Mouse (Mus musculus) kidney, postnatal 4 days (tissue): ENCODE data around the gene Selenof.
"Not testable (repeated sequence)": the region's sequence is repeated elsewhere in the genome, so short reads cannot be mapped to it uniquely, and the experiment has no call there.

Experiments
- DNase-seq, 2 experiments: peaks; one replicate each; pipeline ENCODE4 v3.0.0; 2021; ENCODE audit warnings: mixed read lengths in 2 of 2

Selenof gene

DNA sequence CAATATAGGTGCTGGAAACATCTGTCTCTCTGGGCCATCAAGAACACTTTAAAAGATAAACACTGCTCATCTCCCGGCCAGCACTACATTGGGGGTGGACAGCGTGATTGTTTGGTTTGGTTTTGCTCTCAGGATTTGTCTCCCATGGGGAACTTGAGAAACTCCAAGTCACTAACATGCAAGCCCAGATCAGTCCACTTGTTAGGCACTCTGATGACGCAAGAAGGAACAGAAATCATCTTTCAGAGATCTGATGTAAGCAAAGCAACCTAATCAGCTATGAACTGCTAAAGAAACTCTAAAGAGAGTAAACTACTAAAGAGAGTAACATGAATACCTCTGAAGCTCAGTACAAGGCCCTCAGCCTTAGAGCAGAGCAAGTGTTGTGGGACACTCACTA is 33.5 kb downstream of the Selenof start:
- DNase-seq, result no peak

DNA sequence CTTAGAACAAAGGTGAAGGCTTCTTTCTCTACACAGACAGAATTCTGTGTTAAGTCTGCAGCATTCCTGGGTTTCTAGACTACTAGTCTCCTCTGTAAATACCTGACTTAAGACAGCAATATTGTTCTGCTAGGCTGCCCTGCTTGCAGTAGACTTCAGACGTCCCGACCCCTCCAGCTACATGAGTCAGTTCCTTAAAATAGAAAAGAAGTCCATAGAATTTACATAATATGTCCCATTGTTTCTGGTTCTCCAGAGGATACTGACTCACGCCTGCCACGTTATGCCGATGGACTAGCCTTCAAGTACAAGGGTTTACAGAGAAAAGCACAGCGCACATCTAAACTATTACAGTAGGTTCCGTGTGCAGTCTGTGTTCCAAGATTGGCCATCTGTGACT is 34.1 kb downstream of the Selenof start:
- DNase-seq, result peak in 1 of 2 experiments; percentile 11

DNA sequence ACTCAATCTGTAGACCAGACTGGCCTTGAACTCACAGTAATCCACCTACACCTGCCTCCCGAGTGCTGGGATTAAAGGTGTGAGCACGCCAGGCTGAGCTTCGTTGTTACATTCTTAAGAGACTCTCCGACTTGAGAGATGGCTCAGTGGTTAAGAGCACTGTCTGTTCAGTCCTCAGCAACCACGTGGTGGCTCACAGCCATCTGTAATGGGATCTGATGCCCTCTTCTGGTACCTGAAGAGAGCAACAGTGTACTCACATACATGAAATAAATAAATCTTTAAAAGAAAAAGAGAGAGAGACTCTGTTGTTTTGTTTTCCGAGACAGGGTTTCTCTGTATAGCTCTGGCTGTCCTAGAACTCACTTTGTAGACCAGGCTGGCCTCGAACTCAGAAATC is 35.7 kb downstream of the Selenof start:
- DNase-seq, result not testable (repeated sequence)

DNA sequence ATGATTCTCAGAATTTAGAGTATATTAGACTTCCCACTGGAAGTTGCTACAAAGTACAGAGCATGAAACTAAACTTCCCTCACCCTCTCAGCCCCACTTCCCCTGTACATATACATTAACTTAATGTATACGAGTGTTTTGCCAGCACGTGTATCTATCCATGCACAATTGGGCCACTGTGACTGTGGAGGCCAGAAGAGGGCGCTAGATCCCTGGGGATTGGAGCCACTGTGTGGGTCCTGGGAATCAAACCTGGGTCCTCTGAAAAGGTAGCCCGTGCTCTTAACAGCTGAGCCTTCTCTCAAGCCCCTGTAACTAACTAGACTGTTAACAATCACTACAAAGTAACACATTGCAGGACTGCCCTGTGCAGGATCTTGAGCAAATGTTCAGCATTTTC is 36.3 kb downstream of the Selenof start:
- peak in 1 of 2 experiments; percentile 19 for DNase-seq

DNA sequence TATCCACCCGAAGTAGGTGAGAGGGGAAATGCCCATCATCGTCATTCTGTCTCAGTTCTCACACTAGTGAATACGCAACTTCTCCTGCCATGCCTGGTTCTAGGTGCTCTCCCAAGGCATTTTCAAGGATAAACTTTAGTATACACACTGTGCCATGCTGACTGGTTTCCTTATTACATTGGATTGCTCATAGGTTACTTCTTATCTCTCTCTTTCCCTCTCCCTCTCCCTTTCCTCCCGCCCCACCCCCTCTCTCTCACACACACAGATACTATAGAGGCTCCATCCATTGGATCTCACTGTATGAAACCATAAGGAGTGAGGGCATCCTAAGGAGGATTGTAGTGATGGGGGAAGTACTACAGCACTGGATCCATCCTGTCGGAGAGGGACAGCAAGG is 38.0 kb downstream of the Selenof start:
- DNase-seq, result no peak

DNA sequence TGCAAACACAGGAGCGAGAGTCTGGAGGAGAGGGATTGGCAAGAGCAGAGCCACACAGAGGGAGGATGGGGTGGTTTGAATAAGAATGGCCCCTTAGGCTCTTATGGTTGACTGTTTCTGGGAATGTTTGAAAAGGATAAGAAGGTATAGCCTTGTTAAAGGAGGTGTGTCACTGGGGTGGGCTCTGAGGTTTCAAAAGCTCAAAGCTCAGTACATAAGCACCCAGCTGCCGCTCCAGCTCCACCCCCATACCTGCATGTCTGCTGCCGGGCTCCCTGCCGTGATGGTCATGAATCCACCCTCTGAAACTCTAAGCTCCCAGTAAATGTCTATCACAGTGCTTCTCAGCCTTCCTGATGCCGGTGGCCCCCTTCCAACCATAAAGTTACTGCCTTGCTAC is 40.7 kb downstream of the Selenof start:
- DNase-seq, result no peak

DNA sequence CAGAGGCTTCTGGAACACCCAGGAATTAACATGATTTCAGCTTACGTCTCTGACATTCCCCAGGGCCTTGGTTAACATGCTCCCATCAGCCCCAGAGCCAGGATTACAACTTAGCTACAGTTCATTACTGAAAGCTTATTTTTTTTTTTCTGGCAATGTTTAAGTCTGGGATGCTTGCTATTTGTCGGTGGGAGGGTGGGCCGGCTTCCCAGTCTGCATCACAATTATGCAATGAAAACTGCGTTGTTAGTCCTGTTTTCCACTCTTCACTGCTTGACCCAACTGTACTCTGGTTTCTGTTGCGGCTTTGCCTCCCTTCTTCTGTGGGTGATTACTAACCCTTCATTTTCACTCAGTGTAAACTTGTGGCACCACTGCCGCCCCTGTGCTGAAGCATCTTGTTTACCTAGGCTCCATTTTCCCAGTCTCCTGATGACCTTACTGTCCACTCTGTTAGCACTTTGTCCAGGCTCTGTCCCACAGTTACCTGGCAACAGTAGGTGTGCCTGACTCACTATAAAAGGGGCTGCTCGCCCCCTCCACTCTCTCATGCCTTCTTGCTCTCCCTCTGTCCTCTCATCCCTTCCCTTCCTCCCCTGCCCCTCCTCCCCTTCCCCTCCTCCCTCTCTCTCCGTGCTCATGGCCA is 41.6 kb downstream of the Selenof start:
- peak; percentile 45 to 62 for DNase-seq

DNA sequence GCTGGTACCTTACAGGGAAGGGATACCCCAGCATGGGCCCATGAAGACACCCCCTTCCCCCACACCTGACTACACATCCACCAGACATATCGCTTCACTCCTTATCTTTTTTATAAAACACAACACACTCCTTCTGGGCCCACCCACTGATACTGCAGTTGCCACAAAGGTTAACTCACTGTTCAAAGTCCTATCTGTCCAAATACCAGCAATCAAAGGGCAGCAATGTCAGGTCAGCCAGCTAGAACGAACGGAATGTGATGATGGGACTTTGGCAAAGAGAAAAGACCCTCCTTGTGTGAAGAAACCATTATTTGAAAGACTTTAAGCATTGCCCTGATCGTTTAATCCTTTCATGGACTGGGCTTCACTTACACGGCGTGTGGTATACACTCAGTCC is 42.3 kb downstream of the Selenof start:
- no peak for DNase-seq

DNA sequence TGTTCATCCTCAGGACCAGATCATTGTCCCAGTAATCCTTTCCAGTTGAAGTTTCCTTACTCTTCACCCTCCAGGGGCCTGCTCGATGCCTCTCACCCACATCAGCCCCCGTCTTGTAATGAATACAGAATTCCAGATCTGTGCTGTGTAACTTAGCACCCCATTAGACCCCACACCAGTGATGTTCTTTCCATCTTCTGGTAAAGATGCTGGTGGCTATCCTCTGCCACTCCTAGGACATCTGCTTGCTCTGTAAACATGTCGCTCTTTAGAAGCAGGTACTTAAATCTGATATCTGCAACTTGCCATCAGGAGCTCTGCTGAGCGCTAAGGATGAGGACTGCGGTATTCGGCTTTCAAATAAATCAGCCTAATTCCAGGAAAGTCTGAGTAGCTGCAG is 44.2 kb downstream of the Selenof start:
- no peak for DNase-seq

DNA sequence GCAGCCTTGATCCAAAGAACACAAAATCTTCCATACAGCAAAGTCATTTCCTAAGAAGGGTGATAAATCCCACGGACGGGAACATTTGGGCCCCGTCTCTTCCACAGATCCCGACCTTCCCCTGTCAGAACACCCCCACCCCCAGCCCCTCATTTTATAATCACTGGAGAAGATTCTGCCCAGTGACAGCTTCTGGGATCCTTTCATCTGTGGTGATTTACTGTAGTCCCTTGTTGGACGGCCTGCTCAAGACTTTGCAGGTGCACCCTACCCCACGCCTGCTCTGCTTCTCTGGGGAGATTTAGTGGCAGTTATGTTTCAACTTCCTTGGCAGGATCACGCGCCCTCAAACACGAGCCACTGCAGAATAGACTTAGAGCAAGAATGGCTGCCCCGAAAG is 44.6 kb downstream of the Selenof start:
- peak; percentile 34 to 54 for DNase-seq

DNA sequence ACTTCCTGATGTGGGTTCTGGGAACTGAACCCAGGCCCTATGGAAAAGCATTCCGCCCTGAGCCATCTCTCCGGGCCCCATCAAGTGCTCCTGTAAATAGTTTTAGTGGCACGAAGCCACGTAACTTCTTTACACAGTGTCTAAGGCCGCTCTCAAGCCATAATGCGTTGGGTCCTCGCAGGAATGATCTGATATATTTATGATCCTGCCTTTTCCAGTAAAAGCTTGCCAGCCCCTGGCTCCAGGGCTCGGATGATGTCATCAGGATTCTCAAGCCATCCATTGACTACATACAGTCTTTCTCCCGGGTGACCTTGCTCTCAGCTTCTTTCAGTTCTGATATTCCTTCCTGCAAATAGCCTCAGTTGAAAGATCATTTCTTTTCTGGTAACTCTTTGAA is 45.4 kb downstream of the Selenof start:
- peak in 1 of 2 experiments; percentile 22 for DNase-seq

DNA sequence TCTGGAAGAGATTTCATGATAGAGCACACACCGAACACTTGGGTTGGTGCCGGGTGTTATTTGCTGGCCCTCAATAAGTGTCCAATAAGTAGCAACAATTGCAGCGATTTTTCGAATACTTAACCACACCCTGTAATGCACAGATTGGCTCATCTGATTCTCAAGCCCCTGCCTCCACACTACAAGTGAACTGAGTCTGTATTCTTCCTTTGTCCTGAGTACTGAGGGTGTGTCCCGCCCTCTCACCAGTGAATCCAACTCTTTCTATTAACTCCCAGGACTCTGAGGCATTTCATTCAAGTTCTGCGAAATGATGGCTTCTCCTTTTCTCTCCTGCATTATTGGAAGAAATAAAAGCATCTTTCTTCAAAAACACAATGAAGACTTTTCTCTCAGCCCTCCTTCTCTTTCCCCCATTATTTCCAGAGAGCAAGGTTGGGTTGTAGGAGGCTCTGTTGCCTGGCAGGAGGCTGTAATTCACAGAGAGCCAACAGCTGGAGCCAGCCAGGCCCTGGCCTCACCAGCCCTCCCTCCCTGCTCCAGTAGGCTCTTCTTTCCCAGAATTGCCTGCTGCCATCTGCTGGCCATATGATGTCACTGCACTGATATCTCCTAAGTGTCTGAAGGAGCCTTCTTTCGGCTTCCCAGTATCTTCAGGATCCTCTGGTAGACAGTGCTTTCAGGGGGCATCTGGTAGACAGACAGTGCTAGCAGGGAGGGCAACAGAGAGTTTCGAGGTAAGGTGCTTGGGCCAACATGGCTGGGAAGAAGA is 46.7 kb downstream of the Selenof start:
- DNase-seq, result peak; percentile 90 to 91

DNA sequence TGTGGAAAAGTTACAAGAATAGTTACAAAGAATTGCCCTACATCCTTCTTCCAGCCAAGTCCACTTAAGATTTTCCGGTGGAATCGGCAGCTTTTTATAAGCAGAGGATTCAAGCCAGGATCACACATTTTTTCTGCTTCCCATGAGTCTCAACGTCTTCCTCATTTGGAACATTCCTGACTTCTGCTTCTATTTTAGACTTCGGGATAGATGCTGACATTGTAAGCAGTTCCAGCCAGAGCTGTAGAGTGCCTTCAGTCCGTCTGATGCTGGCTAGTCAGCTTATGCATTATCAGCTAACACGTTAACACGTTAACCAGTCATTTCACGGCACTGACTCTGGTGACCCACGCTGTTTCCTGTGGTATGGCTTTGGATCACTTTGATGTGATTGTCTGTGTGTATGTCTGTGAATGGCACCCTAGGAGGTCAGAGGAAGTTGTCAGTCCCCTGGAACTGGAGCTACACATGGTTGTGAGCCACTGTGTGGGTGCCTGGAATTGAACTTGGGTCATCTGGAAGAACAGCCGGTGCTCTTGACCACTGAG is 47.6 kb downstream of the Selenof start:
- no peak for DNase-seq

DNA sequence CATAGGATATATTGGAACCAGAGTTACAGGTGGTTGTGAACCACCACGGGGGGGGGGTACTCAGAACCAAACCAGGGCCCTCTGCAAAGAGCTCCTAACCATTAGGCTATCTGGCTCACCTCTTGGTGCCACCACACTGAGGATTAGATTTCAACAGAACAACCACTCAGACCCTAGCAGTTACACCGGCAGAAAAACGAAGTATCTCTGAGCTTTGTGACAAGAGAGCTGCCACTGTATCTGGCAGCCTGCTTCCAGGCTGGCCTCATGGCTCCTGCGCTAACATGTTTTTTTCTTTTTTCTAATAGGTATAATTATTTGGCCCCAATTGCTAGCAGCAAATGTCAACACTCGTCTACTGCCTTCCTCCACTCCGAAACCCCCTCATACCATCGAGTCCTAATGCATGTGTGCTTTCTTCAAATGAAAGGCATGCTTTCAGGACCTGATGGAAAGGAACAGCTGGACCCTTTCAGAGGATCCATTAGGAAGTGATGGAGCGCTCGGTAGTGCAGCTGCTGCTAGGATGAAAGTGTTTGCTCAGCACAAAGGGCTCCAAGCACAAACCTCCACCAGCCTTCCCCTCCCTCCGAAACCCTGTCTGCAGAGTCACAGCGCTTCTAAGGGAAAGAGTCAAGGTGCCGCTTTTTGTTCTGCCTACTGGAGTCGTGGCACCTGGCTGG is 53.0 kb downstream of the Selenof start:
- peak in 1 of 2 experiments; percentile 47 for DNase-seq

DNA sequence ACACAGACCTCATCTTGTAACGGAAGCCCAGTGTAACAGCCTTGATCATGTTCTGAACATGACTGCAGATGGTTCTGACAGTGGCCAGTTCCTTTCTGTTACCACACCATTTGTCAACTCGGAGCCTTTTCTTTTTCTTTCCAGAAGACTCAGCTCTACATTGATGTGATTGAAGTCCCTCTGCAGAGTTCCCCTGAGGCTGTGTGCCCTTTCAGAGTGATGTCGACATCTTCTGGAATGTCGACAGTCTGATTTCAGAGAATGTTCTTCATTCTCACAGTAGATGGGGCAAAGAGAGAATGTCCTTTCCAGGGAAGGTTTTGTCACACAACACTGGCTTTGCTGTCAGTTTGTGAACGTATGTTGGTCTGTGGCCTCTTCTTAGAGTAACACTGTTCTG is 55.6 kb downstream of the Selenof start:
- no peak for DNase-seq

DNA sequence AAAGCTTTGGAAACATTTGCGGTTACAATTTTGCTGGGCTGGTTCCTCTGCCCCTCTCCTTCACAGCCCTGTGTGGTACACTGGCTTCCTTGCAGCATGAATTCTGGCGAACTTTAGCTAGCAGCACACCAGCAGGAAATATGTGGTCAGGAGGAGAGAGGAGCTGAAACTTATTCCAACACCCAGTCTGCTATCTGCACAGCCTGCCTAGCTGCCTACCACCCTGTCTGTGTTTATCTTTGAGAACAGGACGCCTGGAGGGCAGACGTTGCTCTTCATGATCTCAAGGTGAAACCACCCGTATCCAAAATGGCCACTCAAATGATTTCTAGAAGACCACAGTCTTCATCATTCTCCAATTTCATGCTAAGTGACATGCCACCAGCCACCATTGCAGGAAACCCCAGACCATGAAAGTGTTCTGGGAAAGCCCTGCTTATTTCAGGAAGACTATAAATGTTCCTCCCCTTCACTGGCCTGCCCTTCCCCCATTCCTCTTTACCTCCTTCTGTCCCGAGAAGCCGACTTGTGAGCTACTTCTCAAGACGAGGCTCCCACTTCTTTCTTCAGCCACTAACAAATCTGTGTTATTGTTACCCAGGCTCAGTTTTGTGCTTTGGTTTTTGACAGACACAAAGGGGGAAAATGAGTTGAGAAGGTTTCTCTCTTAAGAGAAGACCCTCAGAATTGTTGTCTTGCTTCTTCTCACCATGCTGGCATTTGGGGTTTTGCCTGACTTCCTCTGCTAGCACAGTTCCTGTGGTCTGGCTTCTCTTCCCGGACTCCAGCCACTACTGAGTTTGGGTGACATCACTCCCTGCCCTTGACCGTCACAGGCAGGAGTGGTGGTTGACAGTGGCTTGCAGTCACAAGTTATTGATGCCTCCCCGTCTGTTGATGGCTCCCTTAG is 58.2 kb downstream of the Selenof start:
- no peak for DNase-seq

DNA sequence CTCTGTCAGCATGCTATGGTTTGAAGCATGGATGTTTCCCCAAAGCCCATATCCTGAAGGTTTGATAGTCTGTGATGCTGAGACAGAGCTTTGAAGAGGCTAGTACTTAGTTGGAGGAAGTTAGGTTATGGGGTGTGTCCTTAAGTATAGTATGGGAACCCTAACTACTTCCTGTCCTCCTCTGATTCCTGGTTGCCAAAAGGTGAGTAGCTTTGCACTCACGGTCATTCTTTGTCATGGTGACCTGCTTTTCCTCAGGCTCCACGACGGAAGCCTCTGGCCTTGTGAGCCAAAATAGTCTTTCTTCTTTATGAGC is 58.8 kb downstream of the Selenof start:
- no peak for DNase-seq

DNA sequence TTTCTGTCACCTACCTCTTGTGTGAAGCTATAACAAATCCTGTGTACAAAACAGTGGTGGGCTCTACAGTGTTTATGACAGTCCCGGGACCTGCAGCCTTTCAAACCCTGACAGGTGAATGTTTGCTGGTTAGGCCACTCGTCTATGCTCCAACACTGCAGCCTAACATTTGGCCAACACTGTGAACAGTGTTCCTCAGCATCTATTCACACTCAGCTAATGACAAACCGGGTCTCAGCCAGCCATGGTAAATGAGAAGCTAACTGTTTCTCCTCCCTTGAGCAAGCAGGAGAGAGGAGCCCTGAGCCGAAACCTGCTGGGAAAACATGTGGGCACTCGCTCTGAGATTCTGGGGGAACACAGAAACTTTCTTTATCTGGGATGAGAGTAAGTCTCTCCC is 65.1 kb downstream of the Selenof start:
- no peak for DNase-seq

DNA sequence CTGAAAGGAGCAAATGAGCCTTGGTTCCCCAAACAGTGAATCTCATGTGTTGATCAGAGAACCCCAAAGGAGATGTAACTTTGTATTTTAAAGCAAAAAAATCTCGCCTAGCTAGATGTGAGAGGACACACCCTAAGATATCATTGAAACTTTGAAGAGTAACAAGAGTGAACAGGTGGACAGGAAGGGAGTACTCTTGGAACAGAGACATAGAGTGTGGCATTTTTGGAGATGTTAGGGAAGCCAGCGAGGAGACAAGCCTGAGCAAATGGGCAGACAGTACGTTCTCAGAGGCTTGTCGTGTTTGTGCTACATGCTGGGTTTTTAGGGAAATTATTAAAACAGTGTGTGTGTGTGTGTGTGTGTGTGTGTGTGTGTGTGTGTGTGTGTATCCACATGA is 68.0 kb downstream of the Selenof start:
- no peak for DNase-seq

DNA sequence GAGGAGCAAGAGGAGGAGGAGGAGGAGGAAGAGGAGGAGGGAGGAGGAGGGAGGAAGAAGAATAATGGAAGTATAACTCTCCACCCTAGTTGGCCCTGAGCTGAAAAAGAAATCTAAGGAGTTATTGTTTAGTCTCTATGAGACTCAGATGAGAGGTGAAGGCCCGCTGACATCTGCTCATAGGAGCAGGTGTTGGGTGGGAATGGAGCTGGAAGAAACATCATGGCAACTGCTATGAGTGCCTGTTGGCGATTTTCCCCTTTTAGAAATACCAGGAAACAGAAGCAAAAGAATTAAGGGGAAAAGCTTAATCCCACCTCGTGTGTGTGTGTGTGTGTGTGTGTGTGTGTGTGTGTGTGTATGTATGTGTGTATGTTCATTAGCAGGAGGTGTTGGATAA is 69.3 kb downstream of the Selenof start:
- DNase-seq, result no peak

DNA sequence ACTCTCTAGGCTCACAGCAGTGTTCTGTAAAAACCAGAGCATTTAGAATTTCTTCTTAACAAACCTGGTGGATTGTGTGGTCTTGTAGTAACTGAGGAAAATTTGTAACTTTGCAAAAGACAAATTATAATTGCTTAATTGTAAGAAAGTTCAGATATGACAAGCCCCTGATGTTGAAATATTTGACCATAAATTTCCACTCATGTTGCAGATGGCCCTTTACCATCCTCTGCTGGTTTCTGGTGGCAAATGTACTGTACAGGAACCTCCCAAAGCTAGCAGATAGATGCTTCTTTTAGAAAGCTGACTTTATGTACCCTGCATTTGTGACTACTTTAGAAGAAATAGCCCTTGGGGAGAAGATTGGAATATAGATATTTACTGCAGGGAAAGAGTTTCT is 69.9 kb downstream of the Selenof start:
- DNase-seq, result no peak

DNA sequence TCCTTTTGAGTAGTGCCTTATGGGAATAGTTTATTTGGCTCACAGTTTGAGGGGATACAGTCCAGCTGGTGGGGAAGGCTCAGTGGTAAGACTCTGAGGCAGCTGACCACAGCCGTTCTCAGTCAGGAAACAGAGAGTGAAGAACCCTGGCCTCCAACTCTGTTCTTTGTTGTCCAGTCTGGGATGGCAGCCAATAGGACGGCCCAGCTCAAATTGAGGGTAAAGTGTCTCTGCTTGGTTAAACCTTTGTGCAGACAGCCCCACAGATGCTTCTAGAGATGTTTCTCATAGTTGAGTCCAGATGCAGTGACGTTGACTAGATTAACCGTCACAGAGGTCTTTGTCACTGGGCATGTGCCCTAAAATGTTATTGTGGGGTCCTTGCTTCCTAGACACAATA is 72.0 kb downstream of the Selenof start:
- DNase-seq, result no peak
